Mouse (Mus musculus) midbrain, postnatal 0 days (tissue): Measurements from ENCODE around the gene Evc. TPM values are rescaled to one million over a fixed set of nuclear protein-coding genes. Genes with fewer than 3 reads are reported as not detected.

ENCODE experiments used
- ATAC-seq: fragments of 200-750 bp; cut with Nextera tagmentation; 2 replicates; pipeline ENCODE4 v1.8.0; 2017; ENCODE audit warnings: moderate number of reproducible peaks, mild to moderate bottlenecking, moderate TSS enrichment, moderate library complexity; ENCODE audit not compliant: low FRiP score
- DNase-seq: peaks from one replicate; pipeline ENCODE4 v3.0.0-alpha.2; 2015; ENCODE audit warnings: low spot score
- H3K27ac ChIP-seq: fragments of 300-500 bp; sonication (generic); 2 replicates; pipeline ENCODE4 v1.5.1; 2014; ENCODE audit warnings: low read depth, mild to moderate bottlenecking, low read length, mixed read lengths
- H3K27me3 ChIP-seq: fragments of 300-500 bp; sonication (generic); 2 replicates; pipeline ENCODE4 v1.6.1; 2014; ENCODE audit warnings: low read length, control low read depth, mixed read lengths; ENCODE audit not compliant: insufficient read depth
- H3K36me3 ChIP-seq: fragments of 300-500 bp; sonication (generic); 2 replicates; pipeline ENCODE4 v1.6.1; 2014; ENCODE audit warnings: low read length, control low read depth, mixed read lengths; ENCODE audit not compliant: insufficient read depth
- H3K4me1 ChIP-seq: fragments of 300-500 bp; sonication (generic); 2 replicates; pipeline ENCODE4 v1.6.1; 2014; ENCODE audit warnings: mild to moderate bottlenecking, control low read depth, antibody characterized with exemption, low read length, mixed read lengths; ENCODE audit not compliant: insufficient read depth
- H3K4me2 ChIP-seq: fragments of 300-500 bp; sonication (generic); 2 replicates; pipeline ENCODE4 v1.6.1; 2014; ENCODE audit warnings: low read depth, mild to moderate bottlenecking, low read length, mixed read lengths; ENCODE audit not compliant: poor library complexity, severe bottlenecking
- H3K4me3 ChIP-seq: fragments of 300-500 bp; sonication (generic); 2 replicates; pipeline ENCODE4 v1.5.1; 2014; ENCODE audit warnings: low read depth, mild to moderate bottlenecking, low read length, moderate library complexity
- H3K9ac ChIP-seq: fragments of 300-500 bp; sonication (generic); replicated peaks from 2 replicates; pipeline ENCODE4 v1.6.1; 2014; ENCODE audit warnings: mild to moderate bottlenecking, low read length, moderate library complexity, mixed read lengths; ENCODE audit not compliant: poor library complexity, severe bottlenecking
- H3K9me3 ChIP-seq: fragments of 300-500 bp; sonication (generic); 2 replicates; pipeline ENCODE4 v1.6.1; 2016; ENCODE audit warnings: low read length, control low read depth
- CTCF ChIP-seq: IDR thresholded peaks from 2 replicates; pipeline ENCODE4 v1.5.1; 2016; ENCODE audit warnings: antibody characterized with exemption, mild to moderate bottlenecking
- WGBS: fragments of 180-500 bp; shearing (Covaris S2); extraction: QIAGEN DNeasy Blood & Tissue Kit; methylation state at CpG from one replicate; pipeline ENCODE4 v1.1.7; 2014; 5-methylcytosine and 5-hydroxymethylcytosine counted together
- polyA plus RNA-seq: library from polyadenylated mRNA; unstranded; fragments of >200 nt; fragmentation: Nextera tagmentation; extraction: Ambion mirVana; gene quantifications from 2 replicates; pipeline ENCODE4 v1.2.1, GENCODE M21; 2015
- total RNA-seq: library from RNA; depleted of rRNA; stranded (reverse); fragments of >200 nt; gene quantifications from 2 replicates; pipeline ENCODE4 v1.2.3, GENCODE M21; 2014

Gene Evc
- total and polyA plus RNA-seq, 2 experiments from 2014 or later: 2.8 to 8.3 TPM

DNA sequence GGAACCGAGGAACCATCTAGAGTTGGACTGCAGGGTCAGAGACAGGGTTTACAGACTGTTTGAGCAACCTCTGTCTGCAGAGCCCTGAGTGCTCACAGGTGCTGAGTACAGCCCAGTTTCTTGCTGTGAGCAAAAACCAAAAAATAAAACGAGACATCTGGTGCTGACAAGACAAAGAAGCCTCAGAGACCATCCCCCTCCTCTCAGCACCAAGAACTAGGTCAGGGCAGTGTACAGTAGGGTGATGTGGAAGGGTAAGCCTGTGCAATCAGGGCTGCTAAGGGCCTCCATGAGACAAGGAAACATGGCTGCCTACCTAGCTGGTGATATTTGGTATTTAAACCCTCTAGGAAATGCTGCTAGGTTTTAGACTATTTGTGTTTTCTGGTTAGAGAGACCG, 85.1 kb downstream of the Evc start:
- Histone ChIP-seq H3K9ac (no peak overlapping the region), H3K4me2 (no peak overlapping the region), H3K4me3 (no peak overlapping the region), H3K27ac (no peak overlapping the region), H3K4me1 (peaks cover 30% of the 10 kb centered on the region), H3K27me3 (no peaks in the 10 kb centered on the region), H3K9me3 (no peaks in the 10 kb centered on the region), H3K36me3 (peaks cover 7% of the 10 kb centered on the region; the same call in 1 of the 2 replicates)
- TF ChIP-seq CTCF: no peak
- DNase-seq (no peak), ATAC-seq (no peak)
- 70% methylated on average over 3 of the region's 3 CpGs for WGBS

DNA sequence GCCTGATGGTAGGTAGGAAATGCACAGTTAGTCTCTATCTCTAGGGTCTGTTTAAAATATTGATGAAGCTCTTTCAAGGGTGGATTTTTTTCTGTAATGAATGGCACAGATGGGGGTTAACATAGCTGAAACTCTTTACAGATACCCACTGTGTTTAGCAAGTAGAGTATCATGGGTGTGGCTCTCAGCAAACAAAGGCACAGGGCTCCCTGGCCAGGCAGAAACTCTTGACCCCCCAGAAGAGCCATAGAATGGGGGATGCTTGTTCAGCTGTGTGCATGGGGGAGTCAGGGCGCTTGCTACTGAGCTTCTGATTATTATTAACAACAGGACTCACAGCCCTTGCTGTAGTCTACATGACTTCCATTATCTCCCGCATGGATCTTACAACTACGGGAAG, 87.8 kb downstream of the Evc start:
- Histone ChIP-seq H3K27ac (no peak overlapping the region), H3K4me1 (peaks cover 27% of the 10 kb centered on the region), H3K9me3 (no peaks in the 10 kb centered on the region), H3K4me3 (peak overlapping the region; percentile 90), H3K36me3 (peaks cover 7% of the 10 kb centered on the region; the same call in 1 of the 2 replicates), H3K4me2 (peak overlapping the region; percentile 85), H3K27me3 (no peaks in the 10 kb centered on the region), H3K9ac (0 out of 2 replicates have a peak overlapping the region, but pooled peaks have one; percentile 29)
- WGBS: 49% methylated on average over 3 of the region's 3 CpGs
- ATAC-seq (no peak), DNase-seq (no peak)
- no peak for TF ChIP-seq CTCF

DNA sequence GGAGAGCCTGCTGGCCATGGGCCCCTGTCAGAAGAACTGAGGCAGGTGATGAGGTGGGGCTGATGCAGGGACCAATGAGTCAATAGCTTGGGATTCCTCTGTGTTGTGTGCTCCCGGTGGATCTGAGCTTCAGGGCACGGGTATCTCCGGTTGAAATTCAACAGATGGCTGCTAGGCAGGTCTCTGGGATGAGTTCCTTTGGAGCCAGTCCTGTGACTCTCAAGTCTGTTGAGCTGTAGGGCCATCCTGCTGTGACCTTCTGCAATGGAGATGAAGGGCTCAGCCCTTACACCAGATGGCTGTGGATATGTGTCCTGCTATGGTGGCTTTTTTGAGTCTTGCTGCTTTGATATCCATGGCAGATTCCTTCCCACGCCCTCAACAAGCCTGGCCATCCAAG, 89.2 kb downstream of the Evc start:
- peak overlapping the region; percentile 90 for H3K4me3 ChIP-seq
- H3K9me3 ChIP-seq: no peaks in the 10 kb centered on the region
- H3K27me3 ChIP-seq: no peaks in the 10 kb centered on the region
- no peak for TF ChIP-seq CTCF
- peak overlapping the region; percentile 85 for H3K4me2 ChIP-seq
- peak; percentile 70 for DNase-seq
- peaks cover 29% of the 10 kb centered on the region for H3K4me1 ChIP-seq
- 35% methylated on average over 4 of the region's 4 CpGs for WGBS
- H3K9ac ChIP-seq: peak overlapping the region; percentile 96
- no peak for ATAC-seq
- peak overlapping the region; percentile 97 for H3K27ac ChIP-seq
- peaks cover 3% of the 10 kb centered on the region; the same call in 1 of the 2 replicates for H3K36me3 ChIP-seq

DNA sequence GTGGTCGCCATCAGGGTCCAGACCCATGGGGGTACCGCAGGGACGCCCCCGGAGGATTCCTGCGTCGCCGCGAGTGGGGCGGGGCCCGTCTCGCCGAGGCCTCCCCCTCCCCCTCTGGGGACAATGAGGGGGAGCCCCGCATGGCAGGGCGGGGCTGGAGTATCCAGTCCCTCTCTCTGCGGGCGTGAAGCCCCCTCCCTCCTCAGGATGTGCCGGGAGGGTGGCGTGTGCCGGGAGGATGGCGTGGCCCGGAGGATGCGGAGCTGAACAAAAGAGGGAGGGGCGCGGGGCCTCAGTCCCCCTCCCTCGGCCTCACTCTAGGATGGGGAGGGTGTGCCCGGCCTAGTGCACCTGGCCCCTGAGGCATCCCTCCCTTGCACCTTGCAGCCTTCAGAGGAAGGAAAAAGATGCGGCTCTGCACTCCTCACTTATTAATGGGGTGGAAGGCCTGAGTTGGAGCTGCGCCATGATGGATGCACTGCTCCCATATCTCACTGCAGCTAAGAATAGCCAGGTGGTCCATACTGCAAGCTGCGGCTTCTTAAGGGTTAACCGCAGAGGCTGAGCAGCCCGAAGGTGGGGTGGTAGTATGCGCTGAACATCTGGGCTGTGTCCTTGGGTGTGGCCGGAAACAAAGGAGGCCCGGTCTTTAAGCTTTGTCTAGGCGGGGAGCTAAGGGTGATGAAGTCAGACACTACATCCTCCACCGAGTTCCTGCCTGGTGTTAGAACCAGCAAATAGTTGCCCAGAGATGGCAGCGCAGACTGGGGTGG, 90.4 kb downstream of the Evc start:
- H3K4me1 ChIP-seq: peaks cover 27% of the 10 kb centered on the region
- peak overlapping the region; percentile 96 for H3K9ac ChIP-seq
- H3K27me3 ChIP-seq: no peaks in the 10 kb centered on the region
- no peaks in the 10 kb centered on the region for H3K9me3 ChIP-seq
- peak overlapping the region; percentile 90 for H3K4me3 ChIP-seq
- peak; percentile 65 for DNase-seq
- peak; percentile 38 for ATAC-seq
- H3K27ac ChIP-seq: peak overlapping the region; percentile 97
- under 1% methylated on average over 29 of the region's 37 CpGs for WGBS
- H3K36me3 ChIP-seq: no peaks in the 10 kb centered on the region
- no peak for TF ChIP-seq CTCF
- H3K4me2 ChIP-seq: peak overlapping the region; percentile 85

DNA sequence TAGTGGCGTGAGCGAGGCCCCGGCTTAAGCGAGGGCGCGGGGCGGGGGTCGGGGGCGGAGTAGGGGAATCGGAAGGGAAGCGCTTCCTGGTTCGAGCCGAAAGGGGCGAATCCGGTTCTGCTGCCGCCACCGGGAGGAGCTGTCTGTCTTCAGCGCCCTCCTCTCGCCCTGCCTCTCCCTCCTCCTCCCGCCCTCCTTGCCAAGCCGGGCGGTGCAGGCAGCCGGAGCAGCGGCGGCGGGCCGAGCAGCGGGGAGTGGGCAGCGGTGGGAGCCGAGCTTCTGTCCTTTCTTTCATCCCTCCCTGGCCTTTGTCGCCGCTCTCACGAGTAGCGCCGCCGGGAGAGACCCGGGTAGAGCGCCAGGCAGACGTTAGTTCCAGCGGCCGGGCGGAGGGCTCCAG, 91.0 kb downstream of the Evc start:
- WGBS: 1% methylated on average over 30 of the region's 42 CpGs
- no peaks in the 10 kb centered on the region for H3K9me3 ChIP-seq
- H3K4me2 ChIP-seq: peak overlapping the region; percentile 85
- H3K27ac ChIP-seq: peak overlapping the region; percentile 97
- no peaks in the 10 kb centered on the region for H3K27me3 ChIP-seq
- TF ChIP-seq CTCF: peak; percentile 65
- H3K9ac ChIP-seq: peak overlapping the region; percentile 96
- ATAC-seq: peak; percentile 63
- H3K36me3 ChIP-seq: no peaks in the 10 kb centered on the region
- H3K4me1 ChIP-seq: peaks cover 27% of the 10 kb centered on the region
- H3K4me3 ChIP-seq: peak overlapping the region; percentile 90
- peak; percentile 92 for DNase-seq

- Histone ChIP-seq H3K27ac (peak overlapping the region; percentile 97), H3K9ac (peak overlapping the region; percentile 96), H3K4me3 (peak overlapping the region; percentile 90), H3K4me1 (peaks cover 27% of the 10 kb centered on the region), H3K36me3 (no peaks in the 10 kb centered on the region), H3K4me2 (peak overlapping the region; percentile 85), H3K27me3 (no peaks in the 10 kb centered on the region), H3K9me3 (no peaks in the 10 kb centered on the region)
- 34% methylated on average over 9 of the region's 9 CpGs for whole genome bisulfite sequencing
- DNase-seq: no peak
- ATAC-seq: no peak
- TF ChIP-seq CTCF: no peak
These were observed 91.9 kb downstream of the Evc start for GRCm38 (mm10) chr5:37244666-37245242.
